Mouse (Mus musculus): ENCODE measurements around the gene Rpl7l1.

DNA sequence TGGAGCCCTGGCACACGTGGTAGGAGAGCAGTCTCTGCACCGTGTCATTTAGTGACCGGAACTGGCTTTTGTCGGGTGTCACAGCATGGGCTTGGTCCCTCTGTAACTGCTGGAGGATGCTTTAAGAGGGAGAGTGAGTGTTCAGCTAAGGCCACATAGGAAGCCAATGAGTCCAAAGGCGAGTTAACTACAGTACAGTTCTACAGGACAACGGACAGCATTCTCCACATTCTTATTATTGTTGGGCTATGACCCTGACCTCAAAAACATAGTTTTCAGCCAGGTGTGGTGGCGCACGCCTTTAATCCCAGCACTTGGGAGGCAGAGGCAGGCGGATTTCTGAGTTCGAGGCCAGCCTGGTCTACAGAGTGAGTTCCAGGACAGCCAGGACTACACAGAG, 25.9 kb upstream of the Rpl7l1 start:
- TF ChIP-seq EP300 (IDR thresholded peaks at IDR 0.05; ENCODE audit: low read depth) = no peak
- no peak for TF ChIP-seq CTCF (IDR thresholded peaks at IDR 0.05; ENCODE audit: low read depth)

All from liver, embryonic 14.5 days (tissue).